Mouse (Mus musculus) T-cell, adult 2 months (primary cell): Measurements from ENCODE around the gene Mroh3.

ENCODE experiments used
- DNase-seq: peaks from one replicate; pipeline ENCODE4 v3.0.0; 2022; ENCODE audit warnings: low spot score

Gene Mroh3

GRCm38 (mm10) chr1:136228328-136229039 is 15.9 kb upstream of the Mroh3 start:
- DNase-seq, result no peak

GRCm38 (mm10) chr1:136227870-136228269 is 15.2 kb upstream of the Mroh3 start:
- DNase-seq, result no peak

- DNase-seq, result no peak
Observed at GRCm38 (mm10) chr1:136226626-136227025, 14.0 kb upstream of the Mroh3 start.

GRCm38 (mm10) chr1:136225846-136226245 is 13.2 kb upstream of the Mroh3 start:
- DNase-seq, result no peak

- no peak for DNase-seq
Observed at GRCm38 (mm10) chr1:136223758-136224342, 11.2 kb upstream of the Mroh3 start.

GRCm38 (mm10) chr1:136222386-136222785 is 9.8 kb upstream of the Mroh3 start:
- DNase-seq, result no peak

- no peak for DNase-seq
Observed at GRCm38 (mm10) chr1:136220037-136220871, 7.6 kb upstream of the Mroh3 start.

- no peak for DNase-seq
Observed at GRCm38 (mm10) chr1:136214304-136214703, 1.7 kb upstream of the Mroh3 start.

GRCm38 (mm10) chr1:136190033-136190432 is 22.6 kb downstream of the Mroh3 start:
- DNase-seq, result no peak

- DNase-seq, result no peak
Observed at GRCm38 (mm10) chr1:136179511-136180001, 33.1 kb downstream of the Mroh3 start.

- no peak for DNase-seq
Observed at GRCm38 (mm10) chr1:136178741-136179140, 33.9 kb downstream of the Mroh3 start.

- no peak for DNase-seq
Observed at GRCm38 (mm10) chr1:136177085-136177484, 35.5 kb downstream of the Mroh3 start.

- peak; percentile 64 for DNase-seq
Observed at GRCm38 (mm10) chr1:136175183-136175582, 37.4 kb downstream of the Mroh3 start.

GRCm38 (mm10) chr1:136174101-136174606 is 38.5 kb downstream of the Mroh3 start:
- peak; percentile 53 for DNase-seq

- no peak for DNase-seq
Observed at GRCm38 (mm10) chr1:136172696-136173095, 39.9 kb downstream of the Mroh3 start.

GRCm38 (mm10) chr1:136170109-136170508 is 42.5 kb downstream of the Mroh3 start:
- peak; percentile 63 for DNase-seq

GRCm38 (mm10) chr1:136167657-136168056 is 45.0 kb downstream of the Mroh3 start:
- DNase-seq, result no peak

- no peak for DNase-seq
Observed at GRCm38 (mm10) chr1:136165436-136165835, 47.2 kb downstream of the Mroh3 start.

- no peak for DNase-seq
Observed at GRCm38 (mm10) chr1:136161333-136161921, 51.2 kb downstream of the Mroh3 start.

- no peak for DNase-seq
Observed at GRCm38 (mm10) chr1:136160930-136161329, 51.7 kb downstream of the Mroh3 start.

GRCm38 (mm10) chr1:136160297-136160696 is 52.3 kb downstream of the Mroh3 start:
- no peak for DNase-seq

- DNase-seq, result no peak
Observed at GRCm38 (mm10) chr1:136159830-136160229, 52.8 kb downstream of the Mroh3 start.
